Mouse (Mus musculus) testis, postnatal 14 days (tissue): ENCODE data around the gene Susd6.

Experiments used
- DNase-seq: peaks from one replicate; pipeline ENCODE4 v3.0.0; 2021; ENCODE audit warnings: low spot score

Susd6 gene

GRCm38 (mm10) chr12:80878093-80878430, 87.8 kb downstream of the Susd6 start:
- DNase-seq: no peak

- DNase-seq: no peak
Measured at GRCm38 (mm10) chr12:80878653-80879052, 88.3 kb downstream of the Susd6 start.

DNA sequence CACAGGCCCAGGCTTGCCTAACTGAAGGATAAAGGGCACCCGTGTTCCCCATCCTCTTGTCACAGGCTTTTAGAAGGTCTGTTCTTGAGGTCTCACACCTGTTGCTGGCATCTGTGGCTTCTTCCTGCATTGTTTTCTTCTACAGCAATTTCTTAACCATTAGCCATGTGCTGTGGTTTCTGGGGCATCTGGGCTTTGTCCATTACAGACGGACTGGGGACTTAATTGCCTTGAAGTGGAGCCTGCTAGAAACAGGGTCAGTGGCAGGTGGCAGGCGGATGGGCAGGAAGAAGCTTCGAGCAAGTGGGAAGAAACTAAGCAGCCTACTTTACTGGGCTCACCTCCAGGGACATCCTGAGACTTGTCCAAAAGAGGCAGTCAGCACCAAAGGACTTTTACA, 89.0 kb downstream of the Susd6 start:
- no peak for DNase-seq

- DNase-seq: no peak
Measured at GRCm38 (mm10) chr12:80881121-80881520, 90.8 kb downstream of the Susd6 start.

GRCm38 (mm10) chr12:80883278-80883677, 93.0 kb downstream of the Susd6 start:
- no peak for DNase-seq

DNA sequence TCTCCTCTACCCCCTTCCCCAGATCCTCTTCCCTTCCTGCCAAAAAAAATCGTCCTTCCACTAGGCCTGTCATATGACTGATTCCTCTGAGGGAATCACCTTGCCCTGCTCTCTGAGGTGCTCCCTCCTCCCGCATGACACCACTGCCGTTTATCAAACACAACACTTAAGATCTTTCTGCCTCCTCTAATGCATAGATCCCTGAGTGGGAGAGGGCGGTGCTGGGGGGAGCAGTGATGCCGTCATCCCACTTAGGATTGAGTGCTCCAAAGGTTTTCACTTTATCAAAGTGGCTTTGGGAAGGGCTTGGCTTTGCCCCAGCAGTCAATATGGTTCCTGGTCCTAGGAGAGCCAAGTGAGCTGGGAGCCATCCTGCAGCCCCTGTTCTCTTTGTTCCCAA, 93.6 kb downstream of the Susd6 start:
- no peak for DNase-seq

- DNase-seq: peak; percentile 74
Measured at GRCm38 (mm10) chr12:80885301-80886288, 95.3 kb downstream of the Susd6 start.

GRCm38 (mm10) chr12:80887036-80887435, 96.7 kb downstream of the Susd6 start:
- no peak for DNase-seq

- no peak for DNase-seq
Measured at GRCm38 (mm10) chr12:80889331-80889730, 99.0 kb downstream of the Susd6 start.

- DNase-seq: no peak
Measured at GRCm38 (mm10) chr12:80891074-80891473, 100.8 kb downstream of the Susd6 start.

GRCm38 (mm10) chr12:80893720-80894494, 103.6 kb downstream of the Susd6 start:
- DNase-seq: no peak

DNA sequence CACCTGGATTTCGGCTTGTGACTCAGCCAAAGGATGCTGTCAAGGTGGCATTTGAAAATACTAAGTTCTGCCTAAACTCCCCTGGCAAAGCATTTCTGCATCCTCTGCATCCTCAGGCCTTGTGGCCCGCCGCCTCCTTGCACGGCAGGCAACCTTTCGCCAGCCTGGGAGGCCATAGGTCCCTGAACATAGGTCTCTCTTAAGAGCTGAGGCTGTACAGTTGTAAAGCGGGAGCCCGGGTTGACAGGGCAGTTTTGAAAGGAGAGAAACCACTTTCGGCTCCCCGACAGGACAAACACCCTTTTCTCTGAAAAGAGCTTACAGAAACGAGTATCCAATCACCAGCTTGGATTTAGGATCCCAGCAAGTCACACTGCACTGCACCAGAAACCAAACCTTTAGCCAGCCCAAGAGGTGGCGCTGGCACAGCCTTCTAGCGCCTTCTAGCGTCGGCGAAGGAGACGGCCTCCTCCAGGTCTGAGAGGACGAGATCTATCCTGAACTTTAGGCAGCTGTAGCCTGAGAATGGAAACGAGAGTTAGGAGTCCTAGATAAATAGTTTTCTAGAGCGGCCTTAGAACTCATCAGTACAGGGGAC, 104.8 kb downstream of the Susd6 start:
- peak; percentile 42 for DNase-seq

GRCm38 (mm10) chr12:80909631-80910030, 119.3 kb downstream of the Susd6 start:
- no peak for DNase-seq

DNA sequence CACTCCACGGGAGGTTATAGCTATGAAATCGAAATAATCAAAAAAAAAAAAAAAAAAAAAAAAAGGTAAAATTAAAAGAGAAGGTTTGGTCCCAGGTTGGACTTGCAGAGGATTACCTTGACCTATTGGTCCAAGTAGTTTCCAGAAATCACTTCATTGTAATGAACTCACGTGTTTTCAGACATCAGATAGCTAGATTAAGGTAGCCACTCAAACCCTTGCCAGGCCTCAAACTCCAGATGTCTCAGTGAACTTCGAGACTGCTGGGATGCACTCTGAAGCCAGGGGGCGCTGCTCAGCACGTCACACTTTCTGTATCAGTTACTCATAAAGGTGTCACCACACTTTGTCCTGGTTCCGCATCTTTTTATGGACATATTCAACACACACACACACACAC, 127.5 kb downstream of the Susd6 start:
- no peak for DNase-seq

DNA sequence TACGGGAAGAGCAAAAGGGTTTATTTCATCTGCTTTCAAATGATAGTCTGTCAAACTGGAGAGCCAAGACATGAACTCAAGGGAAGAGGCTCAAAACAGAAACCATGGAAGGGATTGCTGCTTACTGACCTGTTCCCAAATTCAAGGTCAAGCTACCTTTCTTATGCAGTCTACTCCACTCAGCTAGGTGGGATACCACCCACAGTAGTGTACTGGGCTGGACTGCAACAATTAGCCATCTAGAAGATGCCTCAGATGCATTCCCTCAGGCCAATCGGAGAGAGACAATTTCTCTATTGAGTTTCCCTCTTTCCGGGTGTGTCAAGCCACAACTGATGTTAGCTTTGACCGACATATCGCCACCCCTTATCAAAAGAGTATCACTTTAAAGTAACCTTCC, 131.0 kb downstream of the Susd6 start:
- DNase-seq: no peak

DNA sequence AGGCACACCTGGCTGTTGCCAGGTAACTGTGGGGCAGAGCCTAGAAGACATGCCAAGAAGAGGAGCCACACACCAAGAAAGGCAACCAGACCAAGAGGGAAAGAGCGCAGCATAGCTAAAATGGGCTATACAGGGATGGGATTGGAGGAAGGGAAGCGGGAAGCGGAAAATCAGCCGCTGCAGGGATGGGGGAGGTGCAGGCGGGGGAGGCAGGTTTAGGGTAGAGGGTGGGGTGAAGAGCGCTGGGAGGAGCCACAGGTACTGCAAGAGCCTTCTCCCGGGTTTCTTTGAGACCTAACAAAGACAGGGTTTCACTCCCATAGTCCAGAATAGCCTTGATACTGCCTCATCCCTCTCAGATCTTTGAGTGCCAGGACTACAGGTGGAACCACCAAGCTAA, 132.6 kb downstream of the Susd6 start:
- DNase-seq: peak; percentile 35

DNA sequence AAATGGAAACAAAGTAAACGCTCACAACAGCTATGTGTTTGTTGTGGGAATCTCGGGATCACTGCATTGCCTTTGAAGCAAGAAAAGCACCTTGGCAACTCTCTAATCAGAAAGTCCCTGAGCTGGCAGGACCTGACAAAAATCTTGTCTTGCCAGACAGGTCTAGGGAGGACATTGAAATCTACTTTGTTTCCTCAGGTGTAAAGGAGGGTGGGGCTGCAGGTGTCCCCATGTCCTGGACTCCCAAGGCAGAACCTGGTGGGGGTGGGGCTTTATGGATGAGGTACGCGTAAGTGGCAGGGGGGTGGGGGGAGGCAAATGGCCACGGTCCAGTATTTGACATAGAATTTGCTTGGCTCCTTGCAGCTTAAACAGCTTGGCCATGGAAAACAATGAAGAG, 133.3 kb downstream of the Susd6 start:
- peak; percentile 47 for DNase-seq

GRCm38 (mm10) chr12:80924205-80924604, 133.9 kb downstream of the Susd6 start:
- peak; percentile 42 for DNase-seq

GRCm38 (mm10) chr12:80925919-80926318, 135.6 kb downstream of the Susd6 start:
- no peak for DNase-seq

DNA sequence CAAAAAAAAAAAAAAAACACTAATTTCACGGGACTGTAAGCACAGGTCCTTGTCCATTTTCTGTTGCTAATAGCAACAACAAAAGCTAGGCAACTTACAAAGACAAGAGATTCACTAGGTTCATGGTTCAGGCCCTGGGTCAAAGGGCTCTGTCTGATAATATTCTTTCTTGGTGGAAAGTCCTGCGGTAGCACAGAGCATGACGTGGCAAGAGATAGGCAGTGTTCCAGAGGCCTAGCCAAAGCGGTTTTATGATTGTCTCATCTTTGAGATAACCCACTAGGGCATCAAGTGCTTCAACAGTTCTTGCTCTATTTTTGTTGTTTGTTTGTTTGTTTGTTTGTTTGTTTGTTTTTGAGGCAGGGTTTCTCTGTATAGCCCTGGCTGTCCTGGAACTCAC, 136.2 kb downstream of the Susd6 start:
- DNase-seq: no peak

DNA sequence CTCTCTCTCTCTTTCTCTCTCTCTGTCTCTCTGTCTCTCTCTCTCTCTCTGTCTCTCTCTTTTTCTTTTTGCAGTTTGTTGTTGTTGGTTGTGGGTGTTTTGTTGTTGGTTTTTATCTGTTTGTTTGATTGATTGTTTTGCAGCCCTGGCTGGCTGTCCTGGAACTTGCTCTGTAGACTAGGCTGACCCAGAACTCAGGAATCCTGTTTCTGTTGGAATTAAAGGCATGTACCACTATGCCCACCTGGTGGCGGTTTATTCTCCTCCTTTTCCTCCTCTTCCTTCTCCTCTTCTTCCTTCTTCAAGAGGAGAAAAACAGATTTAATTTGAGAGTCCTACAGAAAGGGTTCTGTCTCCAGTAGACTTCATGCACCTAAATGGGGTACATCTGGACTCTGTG, 137.2 kb downstream of the Susd6 start:
- no peak for DNase-seq

- DNase-seq: no peak
Measured at GRCm38 (mm10) chr12:80928881-80929280, 138.6 kb downstream of the Susd6 start.

- DNase-seq: no peak
Measured at GRCm38 (mm10) chr12:80930141-80930540, 139.8 kb downstream of the Susd6 start.
